ENCODE assay signal across 21 mouse cellular contexts in the genomic region with DNA sequence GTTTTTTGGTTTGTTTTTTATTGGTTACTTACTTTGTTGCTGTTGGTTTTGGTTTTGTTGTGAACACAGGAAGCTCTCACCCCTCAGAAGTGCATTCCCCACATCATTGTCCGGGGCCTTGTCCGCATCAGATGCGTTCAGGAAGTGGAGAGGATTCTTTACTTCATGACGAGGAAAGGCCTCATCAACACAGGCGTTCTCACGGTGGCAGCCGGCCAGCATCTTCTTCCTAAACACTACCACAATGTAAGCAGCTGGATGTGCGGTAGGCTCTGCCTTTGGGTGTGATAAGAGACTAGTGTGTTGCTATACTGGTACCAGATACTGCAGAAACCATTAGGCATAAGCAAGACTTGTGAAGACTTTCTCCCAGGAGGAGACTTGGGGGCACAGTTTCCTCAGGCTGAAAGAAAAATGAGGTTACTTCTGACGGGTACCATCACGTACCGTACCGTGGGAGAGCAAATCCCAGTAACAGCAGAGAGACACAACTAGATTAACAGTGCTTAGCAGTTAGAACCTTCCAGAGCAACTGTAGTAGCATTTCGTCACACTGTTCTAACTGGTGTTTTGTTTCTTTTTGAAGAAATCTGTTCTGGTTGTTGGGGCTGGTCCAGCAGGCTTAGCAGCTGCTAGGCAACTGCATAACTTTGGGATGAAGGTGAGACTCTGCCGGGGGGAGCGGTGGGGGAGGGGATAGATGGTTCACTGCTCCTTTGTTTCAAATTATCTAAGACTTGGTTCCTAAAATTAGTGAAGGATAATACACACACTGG. TPM values are rescaled to one million over a fixed set of nuclear protein-coding genes. Genes with fewer than 3 reads are reported as not detected.
A peak's percentile ranks its signal among the peaks of the same experiment; 100 is the strongest.
DNase-seq lines count a peak whose midpoint lies in the region; ATAC-seq and TF ChIP-seq lines count a peak whose summit lies in the region.
"Had no signal": no experiment of that assay in that cellular context is flagged by ENCODE, and none has a peak within 500 bp of the region (broad histone marks: within the 10 kb centered on the region; RNA-seq: fewer than 3 reads in every experiment).

No protein-coding gene starts in this region.

- no peaks in the 10 kb centered on the region for H3K9me3 ChIP-seq in heart, embryonic 11.5 days (replicated peaks; ENCODE audit: control insufficient read depth, low read length)
- H3K9me3 ChIP-seq in liver, embryonic 11.5 days (ENCODE audit: control insufficient read depth, low read length): no peaks in the 10 kb centered on the region
- H3K9me3 ChIP-seq in lung, postnatal 0 days (ENCODE audit: low read length): no peaks in the 10 kb centered on the region
- H3K9me3 ChIP-seq in stomach, embryonic 16.5 days (replicated peaks; ENCODE audit: control insufficient read depth, low read length): no peaks in the 10 kb centered on the region
- H3K9me3 ChIP-seq: G1E; heart, embryonic 13.5 days; neural tube, embryonic 13.5 days had no signal

- no peaks in the 10 kb centered on the region for H3K4me1 ChIP-seq in heart, embryonic 11.5 days (ENCODE audit: control insufficient read depth, insufficient read depth, low read length)
- H3K4me1 ChIP-seq in liver, embryonic 11.5 days (replicated peaks; ENCODE audit: control insufficient read depth, insufficient read depth, low read length): no peaks in the 10 kb centered on the region
- no peaks in the 10 kb centered on the region for H3K4me1 ChIP-seq in lung, postnatal 0 days (ENCODE audit: insufficient read depth, low read depth, low read length)
- H3K4me1 ChIP-seq in stomach, embryonic 16.5 days (ENCODE audit: control insufficient read depth, insufficient read depth, low read length): no peaks in the 10 kb centered on the region
- H3K4me1 ChIP-seq: neural tube, embryonic 13.5 days had no signal

- no peak for TF ChIP-seq EP300 in lung, postnatal 0 days (IDR thresholded peaks at IDR 0.05)

- 81% methylated on average over 15 of the region's 15 CpGs for WGBS in heart, embryonic 11.5 days (ENCODE audit: insufficient replicate concordance)
- WGBS in liver, embryonic 11.5 days: 84% methylated on average over 15 of the region's 15 CpGs
- 49% methylated on average over 15 of the region's 15 CpGs for WGBS in lung, postnatal 0 days
- 67% methylated on average over 15 of the region's 15 CpGs for WGBS in stomach, embryonic 16.5 days

- no peaks in the 10 kb centered on the region for H3K27me3 ChIP-seq in heart, embryonic 11.5 days (ENCODE audit: control insufficient read depth, insufficient read depth, low read length)
- no peaks in the 10 kb centered on the region for H3K27me3 ChIP-seq in liver, embryonic 11.5 days (replicated peaks; ENCODE audit: control insufficient read depth, insufficient read depth, low read length)
- no peaks in the 10 kb centered on the region for H3K27me3 ChIP-seq in lung, postnatal 0 days (replicated peaks; ENCODE audit: insufficient read depth, low read length)
- no peaks in the 10 kb centered on the region for H3K27me3 ChIP-seq in stomach, embryonic 16.5 days (ENCODE audit: control insufficient read depth, insufficient read depth, low read length)
- H3K27me3 ChIP-seq: heart, embryonic 13.5 days; neural tube, embryonic 13.5 days had no signal

- no peak for TF ChIP-seq CTCF in lung, postnatal 0 days (IDR thresholded peaks at IDR 0.05)

- H3K27ac ChIP-seq in heart, embryonic 11.5 days (ENCODE audit: low read depth, low read length): no peak overlapping the region
- no peak overlapping the region for H3K27ac ChIP-seq in liver, embryonic 11.5 days (ENCODE audit: low read depth, low read length)
- 0 out of 2 replicates have a peak overlapping the region, but pooled peaks have one; percentile 26 for H3K27ac ChIP-seq in lung, postnatal 0 days (ENCODE audit: low read length)
- 0 out of 2 replicates have a peak overlapping the region, but pooled peaks have one; percentile 12 for H3K27ac ChIP-seq in stomach, embryonic 16.5 days (ENCODE audit: low read length)
- H3K27ac ChIP-seq: heart, embryonic 13.5 days; liver, embryonic 14.5 days; neural tube, embryonic 13.5 days had no signal

- no peak for ATAC-seq in heart, embryonic 11.5 days (replicated peaks; ENCODE audit: insufficient number of reproducible peaks, low FRiP score, low TSS enrichment)
- no peak for ATAC-seq in liver, embryonic 11.5 days (replicated peaks; ENCODE audit: low FRiP score)
- peak; percentile 75 for ATAC-seq in lung, postnatal 0 days
- ATAC-seq in stomach, embryonic 16.5 days (ENCODE audit: insufficient read depth, low FRiP score): no peak
- ATAC-seq: forebrain, embryonic 16.5 days; hindbrain, embryonic 16.5 days had no signal

- H3K4me3 ChIP-seq in heart, embryonic 11.5 days (ENCODE audit: low read depth, low read length): no peak overlapping the region
- H3K4me3 ChIP-seq in liver, embryonic 11.5 days (ENCODE audit: low read depth, low read length): no peak overlapping the region
- H3K4me3 ChIP-seq in lung, postnatal 0 days (ENCODE audit: low read depth, low read length): no peak overlapping the region
- H3K4me3 ChIP-seq in stomach, embryonic 16.5 days (replicated peaks; ENCODE audit: low read length): no peak overlapping the region
- H3K4me3 ChIP-seq: heart, embryonic 13.5 days; neural tube, embryonic 13.5 days had no signal

- H3K4me2 ChIP-seq in heart, embryonic 11.5 days: no peak overlapping the region
- H3K4me2 ChIP-seq in liver, embryonic 11.5 days: no peak overlapping the region
- no peak overlapping the region for H3K4me2 ChIP-seq in lung, postnatal 0 days (replicated peaks; ENCODE audit: low read depth, low read length)
- H3K4me2 ChIP-seq in stomach, embryonic 16.5 days (ENCODE audit: low read depth, low read length): no peak overlapping the region
- H3K4me2 ChIP-seq: heart, embryonic 13.5 days; neural tube, embryonic 13.5 days had no signal

- intact Hi-C loops in heart, postnatal 36 days (cut with DNase I): no loop called here

- H3K36me3 ChIP-seq in heart, embryonic 11.5 days (ENCODE audit: control insufficient read depth, insufficient read depth, low read length): no peaks in the 10 kb centered on the region
- no peaks in the 10 kb centered on the region for H3K36me3 ChIP-seq in liver, embryonic 11.5 days (ENCODE audit: control insufficient read depth, insufficient read depth, low read length)
- H3K36me3 ChIP-seq in lung, postnatal 0 days (ENCODE audit: insufficient read depth, low read length): peaks cover 15% of the 10 kb centered on the region; the same call in 1 of the 2 replicates
- H3K36me3 ChIP-seq in stomach, embryonic 16.5 days (ENCODE audit: control insufficient read depth, insufficient read depth, low read length): no peaks in the 10 kb centered on the region

- peak; percentile 71 for DNase-seq in heart, adult 11 months
- DNase-seq in liver, embryonic 11.5 days (ENCODE audit: low spot score): peak; percentile 24
- DNase-seq in liver: no peak
- peak; percentile 63 for DNase-seq in lung, postnatal 0 days (ENCODE audit: low spot score)
- DNase-seq in gastrocnemius, postnatal 4 days (ENCODE audit: low spot score in 2 of 2): no peak
- no peak for DNase-seq in heart, postnatal 36 days
- DNase-seq: cerebellum, adult 2 months; gastrocnemius, postnatal 36 days; kidney, adult 18-20 months; kidney, postnatal 36 days; layer of hippocampus, adult 9-11 months; midbrain, embryonic 14.5 days; right cerebral cortex, adult 18-20 months had no signal

- no peak overlapping the region for H3K9ac ChIP-seq in heart, embryonic 11.5 days (ENCODE audit: low read depth, low read length)
- no peak overlapping the region for H3K9ac ChIP-seq in liver, embryonic 11.5 days (ENCODE audit: low read depth, low read length)
- H3K9ac ChIP-seq in lung, postnatal 0 days (replicated peaks; ENCODE audit: low read depth): no peak overlapping the region
- no peak overlapping the region for H3K9ac ChIP-seq in stomach, embryonic 16.5 days (ENCODE audit: low read length)
- H3K9ac ChIP-seq: heart, embryonic 13.5 days; liver, embryonic 14.5 days; neural tube, embryonic 13.5 days had no signal

RNA-seq across cellular contexts. Expression of a gene that starts 19.6 kb away (rescaled TPM):
- 16.7 and 17.4 TPM in 2 replicates for polyA plus RNA-seq in heart, embryonic 11.5 days (2014; fragmentation: Nextera tagmentation; extraction: Ambion mirVana)
- polyA plus RNA-seq in liver, embryonic 11.5 days (2014; fragmentation: Nextera tagmentation; extraction: Ambion mirVana): 14.2 and 15.9 TPM in 2 replicates
- polyA plus RNA-seq in lung, postnatal 0 days (2015; fragmentation: Nextera tagmentation; extraction: Ambion mirVana): 6.8 and 7.4 TPM in 2 replicates
- polyA plus RNA-seq in stomach, embryonic 16.5 days (2015; fragmentation: Nextera tagmentation; extraction: Ambion mirVana): 18.9 and 19.8 TPM in 2 replicates
- 1 to 10 TPM; 7.0 to 8.6 TPM for total RNA-seq in gastrocnemius, postnatal 4 days (2021)
- 1 to 10 TPM; 3.6 to 4.2 TPM for total RNA-seq in heart, postnatal 36 days (2021)

RNA-seq across cellular contexts. Expression of a gene that starts 20.9 kb away (rescaled TPM):
- 6.5 and 7.5 TPM in 2 replicates for polyA plus RNA-seq in heart, embryonic 11.5 days (2014; fragmentation: Nextera tagmentation; extraction: Ambion mirVana)
- 8.7 and 9.2 TPM in 2 replicates for polyA plus RNA-seq in liver, embryonic 11.5 days (2014; fragmentation: Nextera tagmentation; extraction: Ambion mirVana)
- 7.0 and 9.5 TPM in 2 replicates for polyA plus RNA-seq in lung, postnatal 0 days (2015; fragmentation: Nextera tagmentation; extraction: Ambion mirVana)
- polyA plus RNA-seq in stomach, embryonic 16.5 days (2015; fragmentation: Nextera tagmentation; extraction: Ambion mirVana): 16.4 and 17.1 TPM in 2 replicates
- total RNA-seq in gastrocnemius, postnatal 4 days (2021): 10 to 100 TPM in 1 of 2 experiments, 1 to 10 TPM in 1; 9.0 to 11.3 TPM
- 10 to 100 TPM; 10.1 to 10.3 TPM for total RNA-seq in heart, postnatal 36 days (2021)

RNA-seq across cellular contexts. Expression of a gene that starts 41.8 kb away (rescaled TPM):
- 165 and 200 TPM in 2 replicates for polyA plus RNA-seq in heart, embryonic 11.5 days (2014; fragmentation: Nextera tagmentation; extraction: Ambion mirVana)
- polyA plus RNA-seq in liver, embryonic 11.5 days (2014; fragmentation: Nextera tagmentation; extraction: Ambion mirVana): 366 and 391 TPM in 2 replicates
- 113 and 126 TPM in 2 replicates for polyA plus RNA-seq in lung, postnatal 0 days (2015; fragmentation: Nextera tagmentation; extraction: Ambion mirVana)
- polyA plus RNA-seq in stomach, embryonic 16.5 days (2015; fragmentation: Nextera tagmentation; extraction: Ambion mirVana): 164 and 199 TPM in 2 replicates
- 10 to 100 TPM; 82.7 to 90.6 TPM for total RNA-seq in gastrocnemius, postnatal 4 days (2021)
- 10 to 100 TPM; 32.4 to 38.7 TPM for total RNA-seq in heart, postnatal 36 days (2021)

RNA-seq across cellular contexts. Expression of a gene that starts 49.5 kb away (rescaled TPM):
- 2.7 and 2.8 TPM in 2 replicates for polyA plus RNA-seq in heart, embryonic 11.5 days (2014; fragmentation: Nextera tagmentation; extraction: Ambion mirVana)
- polyA plus RNA-seq in liver, embryonic 11.5 days (2014; fragmentation: Nextera tagmentation; extraction: Ambion mirVana): 1.6 and 2.0 TPM in 2 replicates
- polyA plus RNA-seq in lung, postnatal 0 days (2015; fragmentation: Nextera tagmentation; extraction: Ambion mirVana): 2.1 and 2.3 TPM in 2 replicates
- polyA plus RNA-seq in stomach, embryonic 16.5 days (2015; fragmentation: Nextera tagmentation; extraction: Ambion mirVana): 2.9 and 4.0 TPM in 2 replicates
- 1 to 10 TPM; 3.6 to 3.8 TPM for total RNA-seq in gastrocnemius, postnatal 4 days (2021)
- total RNA-seq in heart, postnatal 36 days (2021): 1 to 10 TPM; 5.6 to 7.8 TPM
- polyA plus RNA-seq: G1E had no signal

RNA-seq across cellular contexts. Expression of a gene that starts 58.3 kb away (rescaled TPM):
- 1.6 TPM in 2 replicates for polyA plus RNA-seq in heart, embryonic 11.5 days (2014; fragmentation: Nextera tagmentation; extraction: Ambion mirVana)
- 0.55 and 0.90 TPM in 2 replicates for polyA plus RNA-seq in liver, embryonic 11.5 days (2014; fragmentation: Nextera tagmentation; extraction: Ambion mirVana)
- polyA plus RNA-seq in lung, postnatal 0 days (2015; fragmentation: Nextera tagmentation; extraction: Ambion mirVana): 3.2 and 4.0 TPM in 2 replicates
- 3.1 and 3.4 TPM in 2 replicates for polyA plus RNA-seq in stomach, embryonic 16.5 days (2015; fragmentation: Nextera tagmentation; extraction: Ambion mirVana)
- total RNA-seq in gastrocnemius, postnatal 4 days (2021): 10 to 100 TPM; 10.7 to 12.5 TPM
- 10 to 100 TPM; 15.2 to 34.7 TPM for total RNA-seq in heart, postnatal 36 days (2021)

Comparison
In these comparisons a context has a peak if more than half of its experiments do, and no peak if none do; other contexts are left out.
1. DNase-seq: peak in heart, adult 11 months (single experiment), liver, embryonic 11.5 days (single experiment) and lung, postnatal 0 days (single experiment); none in liver (single experiment), gastrocnemius, postnatal 4 days (0 of 2) and heart, postnatal 36 days (0 of 2).
2. H3K27ac ChIP-seq: peak in lung, postnatal 0 days (single experiment) and stomach, embryonic 16.5 days (single experiment); none in heart, embryonic 11.5 days (single experiment) and liver, embryonic 11.5 days (single experiment).